Mouse (Mus musculus) mouse trophoblast stem cell (cell line): Measurements from ENCODE around the gene Traf3ip2.

ENCODE experiments used
- in situ Hi-C, 2 experiments: fragments of 300-500 bp; cut with MseI, MboI; formaldehyde crosslinking; loops; 2 replicates in 1 of 2; 3 replicates in 1 of 2; pipeline ENCODE4 v1.15.1; 2025

The Traf3ip2 gene

GRCm38 (mm10) chr10:39612633-39612988 lies at the start of gene Traf3ip2:
Gene Traf3ip2 (plus strand): TSS chr10:39612934.
- in situ Hi-C loops = no loop called here

- in situ Hi-C loops = no loop called here
Observed at GRCm38 (mm10) chr10:39563552-39564223, 49.0 kb upstream of the Traf3ip2 start.

GRCm38 (mm10) chr10:39566901-39567300 lies 45.8 kb upstream of the Traf3ip2 start:
- in situ Hi-C loops = no loop called here

DNA sequence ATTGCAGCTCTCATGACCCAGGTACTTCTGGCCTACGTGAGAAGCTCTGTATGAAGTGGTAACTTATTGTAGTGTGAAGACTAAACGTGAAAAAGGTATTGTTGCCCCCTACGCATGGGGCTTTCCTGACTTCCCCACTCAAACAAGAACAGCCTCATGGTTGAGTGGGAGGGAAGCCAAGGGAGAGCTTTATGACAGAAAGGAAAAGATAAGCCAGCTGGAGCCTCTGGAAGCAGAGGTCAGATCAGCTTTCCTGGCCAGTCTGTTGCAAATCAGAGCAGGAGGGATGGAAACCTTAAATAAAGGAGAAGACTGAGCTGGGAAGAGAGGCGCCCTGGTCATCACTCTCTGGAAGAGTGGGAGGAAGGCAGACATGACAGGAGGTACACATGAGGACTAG lies 43.7 kb upstream of the Traf3ip2 start:
- in situ Hi-C loops = no loop called here

DNA sequence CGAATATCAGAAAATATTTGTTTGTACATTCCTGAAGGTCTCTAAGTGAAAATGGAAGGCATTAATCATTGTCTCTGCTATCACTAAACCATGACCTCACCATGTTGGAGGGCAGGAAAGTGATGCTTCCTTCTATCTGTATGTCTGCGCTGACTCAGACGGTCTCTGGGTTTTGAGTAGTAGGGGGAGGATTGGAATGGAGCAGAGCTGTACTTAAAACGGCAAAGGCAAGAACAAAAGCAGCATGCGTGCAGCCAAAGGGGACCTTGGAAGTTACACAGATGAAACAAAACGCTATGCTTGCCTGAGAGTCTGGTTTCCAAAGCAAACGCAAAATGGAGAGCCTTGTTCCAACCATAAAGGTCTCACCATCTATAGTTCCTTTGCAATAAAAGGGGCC lies 41.7 kb upstream of the Traf3ip2 start:
- in situ Hi-C loops = no loop called here

DNA sequence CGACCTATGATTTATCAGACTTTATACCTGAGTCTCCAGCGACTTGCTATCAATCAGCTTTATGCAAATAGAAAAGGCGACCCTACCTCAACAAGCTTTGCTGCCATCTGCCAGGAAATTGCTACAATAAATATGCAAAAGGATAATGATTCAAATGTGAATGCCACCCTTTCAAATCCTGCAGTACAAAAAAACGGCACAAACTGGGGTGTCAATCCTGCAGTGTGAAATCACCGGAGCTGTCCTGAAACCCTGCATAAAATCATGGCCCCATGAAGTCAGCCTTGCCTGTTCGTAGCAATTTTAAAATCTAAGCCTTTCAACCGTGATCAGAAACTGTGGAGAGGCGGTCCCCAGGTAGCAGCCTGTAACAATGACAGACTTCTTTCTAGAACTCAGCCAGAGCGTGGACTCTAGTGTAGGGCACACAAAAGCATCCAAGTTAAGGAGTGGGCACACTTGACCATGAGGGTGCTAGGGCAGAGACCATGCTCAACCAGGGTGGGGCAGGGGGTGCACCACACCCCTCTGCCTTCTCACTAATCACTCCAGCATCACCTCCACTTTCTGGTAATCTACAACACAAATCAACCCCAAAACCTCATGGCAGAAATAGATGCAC lies 40.6 kb upstream of the Traf3ip2 start:
- in situ Hi-C loops = no loop called here

GRCm38 (mm10) chr10:39572672-39573051 lies 40.1 kb upstream of the Traf3ip2 start:
- in situ Hi-C loops = no loop called here

DNA sequence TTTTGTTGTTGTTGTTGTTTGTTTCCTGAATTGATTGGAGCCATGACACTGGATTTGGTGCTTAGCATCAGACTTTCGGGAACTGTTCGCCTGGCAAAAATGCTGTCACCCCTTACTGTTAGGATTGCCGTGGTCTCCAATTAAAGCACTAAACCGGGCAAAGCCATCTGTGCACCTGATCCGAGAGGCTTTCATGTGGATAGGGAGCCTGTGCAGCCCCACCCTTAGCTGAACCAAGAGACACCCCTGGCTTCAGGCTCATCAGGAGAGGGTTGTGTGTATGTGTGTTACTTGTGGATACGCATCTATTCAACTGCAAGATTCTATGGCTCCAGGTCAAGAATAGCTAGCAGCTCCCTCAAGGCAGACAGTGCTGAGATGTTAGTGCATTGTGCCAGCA lies 36.3 kb upstream of the Traf3ip2 start:
- in situ Hi-C loops = no loop called here

GRCm38 (mm10) chr10:39580477-39580876 lies 32.3 kb upstream of the Traf3ip2 start:
- in situ Hi-C loops = no loop called here

DNA sequence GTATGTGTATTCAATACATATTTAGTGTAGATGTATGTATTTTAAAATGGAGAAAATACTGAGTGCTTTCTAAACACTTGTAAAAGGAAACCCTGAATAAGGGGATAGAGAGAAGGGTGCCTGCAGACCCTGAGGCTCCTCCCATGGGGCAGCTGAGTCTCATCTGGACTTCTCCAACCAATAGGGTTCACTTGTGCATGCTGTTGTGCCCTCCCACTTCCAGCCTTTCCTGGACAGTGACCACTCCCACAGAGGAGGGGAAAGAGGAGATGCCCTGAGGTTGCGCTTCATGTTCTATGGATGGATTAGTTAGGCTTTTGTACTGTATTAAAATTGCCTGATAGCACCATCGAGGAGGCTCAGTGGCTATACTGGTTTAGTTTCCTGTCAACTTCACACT lies 30.3 kb upstream of the Traf3ip2 start:
- in situ Hi-C loops = no loop called here

GRCm38 (mm10) chr10:39583718-39584117 lies 29.0 kb upstream of the Traf3ip2 start:
- in situ Hi-C loops = no loop called here

DNA sequence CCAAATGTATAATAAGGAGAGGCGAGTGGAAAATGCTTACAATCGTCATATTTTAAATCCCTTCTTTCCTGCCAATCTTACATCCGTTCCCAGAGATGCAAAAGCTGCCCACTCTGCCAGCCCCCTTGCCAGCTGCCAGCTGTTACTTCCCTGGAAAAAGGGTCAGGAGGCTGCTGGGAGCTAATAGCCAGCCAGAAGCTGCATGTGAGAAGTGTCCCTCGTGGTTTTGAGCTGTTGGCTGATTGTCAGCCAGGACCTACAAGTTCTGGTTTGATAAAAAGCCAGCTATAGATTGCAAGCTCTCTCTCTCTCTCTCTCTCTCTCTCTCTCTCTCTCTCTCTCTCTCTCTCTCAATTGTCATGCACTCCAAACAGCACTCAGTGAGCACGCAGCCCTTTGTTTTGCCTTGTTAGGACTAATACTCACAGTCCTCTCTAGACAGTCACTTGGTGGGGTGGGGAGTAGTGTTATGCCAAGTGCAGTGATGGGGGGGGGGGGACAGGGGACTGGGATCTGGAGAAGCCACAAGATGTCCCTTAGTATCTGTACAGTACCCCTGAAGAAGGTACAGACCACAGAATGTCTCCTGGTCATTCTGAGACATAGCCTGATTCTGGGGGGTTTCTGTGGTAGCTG lies 25.3 kb upstream of the Traf3ip2 start:
- in situ Hi-C loops = no loop called here

DNA sequence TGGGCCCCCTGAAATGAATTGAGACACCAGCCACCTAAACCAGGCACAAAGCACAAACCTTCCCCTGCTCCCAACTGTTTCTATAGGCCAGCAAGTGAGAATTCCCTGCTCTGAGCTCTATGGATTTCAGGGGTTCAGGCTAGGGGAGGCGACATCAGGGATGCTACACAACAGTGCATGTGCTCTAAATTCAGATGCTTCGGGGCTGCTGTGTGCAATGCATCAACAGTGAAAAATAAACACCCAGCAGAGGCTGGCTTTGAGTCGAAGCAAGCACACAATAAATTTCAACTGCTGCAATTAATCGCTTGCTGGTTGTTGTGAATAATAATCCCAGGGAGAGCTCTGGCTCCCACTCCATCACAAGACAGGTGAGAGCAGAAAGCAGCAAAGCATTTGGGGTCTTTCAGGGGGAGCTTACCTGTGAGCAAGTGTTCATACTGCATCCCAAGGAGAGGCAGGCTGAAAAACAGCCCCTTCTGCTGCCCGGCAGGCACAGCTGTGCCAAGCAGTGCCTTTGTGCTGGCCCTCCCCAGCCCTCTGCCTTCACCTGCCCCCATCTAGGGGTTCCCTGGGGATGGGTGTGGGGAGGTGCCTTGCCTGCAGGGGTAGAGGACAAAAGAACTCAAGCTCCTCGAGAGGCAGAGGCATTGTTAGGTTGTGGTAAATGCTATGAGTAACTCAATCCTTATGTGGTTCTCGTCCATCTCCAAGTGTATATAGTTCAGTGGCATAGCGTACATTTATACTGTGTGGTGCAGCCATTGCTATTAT lies 24.6 kb upstream of the Traf3ip2 start:
- in situ Hi-C loops = no loop called here

DNA sequence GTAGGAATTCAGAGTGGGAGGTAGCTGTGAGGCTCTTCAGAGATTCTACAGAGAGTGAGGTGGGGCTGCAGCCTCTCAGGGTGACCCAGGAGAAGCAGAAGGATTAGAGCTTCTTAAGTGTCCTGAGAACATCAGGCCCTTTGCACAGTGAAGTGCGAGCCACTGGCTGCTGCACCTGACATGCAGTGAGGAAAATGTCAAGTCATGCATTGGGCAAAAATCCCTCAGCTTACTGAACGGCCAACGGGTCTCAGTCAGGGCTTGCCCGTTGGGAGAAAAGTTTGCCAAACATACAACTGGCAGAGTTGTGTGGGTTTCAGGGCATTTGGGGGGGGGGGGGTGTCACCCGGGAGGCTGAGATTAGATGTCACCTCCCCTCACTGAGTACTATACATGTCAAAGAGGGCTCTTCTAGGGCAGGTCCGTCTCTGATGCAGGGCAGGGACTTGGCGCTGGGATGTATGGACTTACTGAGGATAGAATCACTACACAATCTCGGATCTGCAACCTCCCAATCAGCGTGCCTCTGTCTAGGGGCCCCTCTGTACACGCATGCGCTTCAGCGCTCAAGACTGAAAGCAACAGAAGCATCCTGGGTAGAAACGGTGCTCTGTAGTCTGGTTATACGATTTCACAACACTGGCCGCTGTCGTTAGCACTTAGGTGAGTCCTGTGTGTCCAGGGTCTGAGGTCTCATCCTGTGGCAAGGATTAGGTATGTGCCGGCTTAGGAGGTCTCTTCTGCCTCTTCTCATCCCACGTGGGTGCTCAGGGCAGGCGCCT lies 22.8 kb upstream of the Traf3ip2 start:
- in situ Hi-C loops = no loop called here

DNA sequence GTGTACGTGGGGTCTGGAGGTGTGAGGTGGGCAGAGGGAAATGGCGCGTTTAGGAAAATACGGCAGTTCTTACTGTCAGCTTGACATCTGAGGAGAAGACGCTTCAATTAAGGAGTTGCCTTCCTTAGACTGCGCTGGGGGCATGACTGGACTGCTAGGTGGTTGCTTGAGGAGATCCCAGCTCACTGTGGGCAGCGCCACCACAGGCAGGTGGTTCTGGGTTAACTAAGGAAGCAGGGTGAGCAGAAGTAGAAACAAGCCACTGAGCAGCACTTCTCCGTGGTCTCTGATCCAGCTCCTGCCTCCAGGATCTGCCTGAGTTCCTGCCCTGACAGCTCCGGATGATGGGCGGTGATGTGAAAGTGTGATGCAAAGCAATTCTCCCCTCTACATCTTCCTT lies 22.1 kb upstream of the Traf3ip2 start:
- in situ Hi-C loops = no loop called here

GRCm38 (mm10) chr10:39592501-39592900 lies 20.2 kb upstream of the Traf3ip2 start:
- in situ Hi-C loops = no loop called here

- in situ Hi-C loops = no loop called here
Observed at GRCm38 (mm10) chr10:39594716-39595115, 18.0 kb upstream of the Traf3ip2 start.

DNA sequence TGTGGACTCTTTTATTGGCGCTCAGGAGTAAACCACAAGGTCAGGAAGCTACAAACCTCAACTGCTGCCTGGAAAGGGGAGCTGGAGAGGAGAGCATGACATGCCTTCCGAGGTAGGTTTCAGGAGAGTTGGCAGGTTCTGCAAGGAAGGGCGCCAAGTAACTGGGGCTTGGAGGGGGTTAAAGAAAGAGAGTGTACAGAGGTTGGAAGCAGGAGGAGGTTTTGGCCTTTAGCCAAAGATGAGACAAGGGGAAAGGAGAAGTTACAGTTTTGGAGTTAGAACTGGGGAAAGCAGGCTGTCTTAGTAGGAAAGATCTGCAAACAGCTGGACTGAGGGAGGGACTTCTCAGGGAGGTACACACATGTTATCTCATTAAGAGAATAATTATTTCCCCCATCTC lies 16.9 kb upstream of the Traf3ip2 start:
- in situ Hi-C loops = no loop called here

DNA sequence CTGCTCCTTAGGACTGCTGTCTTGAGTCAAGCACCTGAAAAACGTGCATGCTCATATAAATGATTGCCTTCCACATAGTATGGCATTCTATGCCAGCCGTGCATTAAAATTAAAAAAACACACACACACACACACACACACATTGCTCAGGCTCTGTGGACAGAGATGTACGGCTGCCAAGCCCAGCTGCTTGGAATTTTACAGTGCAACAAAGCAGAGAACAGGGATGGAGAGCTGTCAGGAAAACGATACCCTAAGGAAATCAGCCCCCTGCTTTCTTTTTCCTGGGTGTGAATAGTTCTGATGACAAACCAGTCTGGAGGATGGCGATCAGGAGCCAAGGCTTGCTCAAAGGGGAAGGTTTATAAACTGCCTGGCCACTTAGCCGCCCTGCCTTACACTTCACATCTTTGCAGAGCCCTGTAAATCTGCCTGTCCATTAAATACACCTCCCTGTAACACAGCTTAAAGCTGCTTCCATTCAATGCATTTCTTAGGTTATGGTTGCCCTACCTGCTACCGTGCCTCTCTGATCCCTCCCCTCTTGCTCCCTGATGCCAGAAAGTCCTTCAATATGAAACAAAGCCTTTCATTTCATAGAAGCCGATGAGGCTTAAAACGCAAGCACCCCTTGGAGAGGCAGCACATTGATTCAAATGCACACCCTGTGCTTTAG lies 15.5 kb upstream of the Traf3ip2 start:
- in situ Hi-C loops = no loop called here

GRCm38 (mm10) chr10:39597792-39598183 lies 14.9 kb upstream of the Traf3ip2 start:
- in situ Hi-C loops = no loop called here

GRCm38 (mm10) chr10:39599601-39600000 lies 13.1 kb upstream of the Traf3ip2 start:
- in situ Hi-C loops = no loop called here
